Mouse (Mus musculus): ENCODE data around the gene Dlat. TPM values are rescaled to one million over a fixed set of nuclear protein-coding genes. Genes with fewer than 3 reads are reported as not detected.

Gene Dlat
- 49.5 and 49.8 TPM in 2 replicates for polyA plus RNA-seq (2016; fragmentation: Nextera tagmentation; extraction: Ambion mirVana)

DNA sequence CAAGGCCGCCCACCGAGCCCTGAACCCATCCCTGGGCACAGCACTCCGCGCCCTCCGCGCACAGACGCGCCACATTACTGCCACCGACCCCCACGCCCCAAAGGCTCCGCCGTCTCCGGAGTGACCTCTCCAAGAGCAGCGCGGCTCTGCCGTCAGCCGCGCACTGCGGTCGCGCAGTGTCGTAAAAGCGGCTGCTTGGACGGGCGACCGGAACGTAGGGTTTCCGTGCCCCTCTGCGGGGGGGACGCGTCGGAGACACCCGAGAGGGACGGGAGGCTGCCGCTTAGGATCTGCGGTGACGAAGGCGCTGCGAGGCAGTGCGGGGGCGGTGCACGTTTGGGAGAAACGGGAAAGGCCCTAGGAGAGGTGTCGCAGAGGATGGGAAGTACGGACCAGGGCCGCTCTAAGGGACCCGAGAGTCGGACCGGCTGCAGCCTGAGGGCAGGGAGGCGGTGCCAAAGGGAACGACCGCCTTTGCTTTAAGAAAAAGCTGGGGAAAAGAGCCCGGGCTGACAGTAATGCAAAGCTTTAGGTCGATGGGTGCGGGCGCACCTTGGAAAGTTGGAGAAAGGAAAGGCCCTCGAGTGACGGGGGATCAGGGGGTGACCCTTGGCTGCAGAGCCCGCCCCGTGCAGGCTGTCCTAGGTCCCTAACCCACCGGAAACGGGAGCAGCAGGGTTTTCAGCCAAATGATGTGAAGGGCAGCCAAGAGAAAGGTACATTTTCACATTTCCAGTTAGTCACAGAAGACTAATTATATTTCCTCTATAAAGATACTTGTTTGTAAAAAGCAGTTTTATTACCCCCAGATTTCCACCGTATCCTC, at the start of gene Dlat:
Gene Dlat (minus strand): TSS at position 389 of the 826 bp plus-strand sequence.
- Histone ChIP-seq H3K4me1 (replicated peaks) (peaks cover 15% of the 10 kb centered on the region), H3K36me3 (peaks cover 42% of the 10 kb centered on the region)
- under 1% methylated on average over 63 of the region's 63 CpGs for WGBS

DNA sequence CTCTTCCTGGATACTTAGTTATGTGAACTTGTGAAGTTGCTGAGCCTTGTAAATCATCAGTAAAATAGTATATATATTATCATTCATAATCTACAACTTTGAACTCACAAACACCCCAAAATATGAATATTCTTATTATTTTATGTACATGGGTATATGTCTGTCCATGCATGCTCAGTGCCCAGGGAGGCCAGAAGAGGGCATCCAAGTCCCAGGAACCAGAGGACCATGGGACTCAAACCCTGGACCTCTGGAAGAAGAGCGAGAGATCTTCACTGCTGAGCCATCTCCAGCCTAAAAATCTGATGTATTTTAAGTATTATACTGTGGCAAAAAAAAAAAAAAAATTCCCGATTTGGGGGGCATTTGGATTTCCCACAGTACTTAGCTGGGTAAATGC, 49.5 kb upstream of the Dlat start:
- no peak overlapping the region for H3K9ac ChIP-seq (replicated peaks)
- H3K27me3 ChIP-seq: no peaks in the 10 kb centered on the region
- no peaks in the 10 kb centered on the region for H3K9me3 ChIP-seq
- 40% methylated on average over 2 of the region's 2 CpGs for WGBS
- peaks cover 4% of the 10 kb centered on the region for H3K4me1 ChIP-seq (replicated peaks)
- no peak overlapping the region for H3K4me3 ChIP-seq (replicated peaks)
- H3K36me3 ChIP-seq: peaks cover 49% of the 10 kb centered on the region
- no peak overlapping the region for H3K27ac ChIP-seq
- H3K4me2 ChIP-seq: no peak overlapping the region
- no peak for ATAC-seq (ENCODE audit: insufficient number of reproducible peaks, insufficient read depth, low FRiP score, low TSS enrichment, low read depth)

More for the DNA sequence above, at the start of gene Dlat:
- Histone ChIP-seq H3K9me3 (no peaks in the 10 kb centered on the region), H3K9ac (replicated peaks) (peak within 1 kb of the TSS; percentile 86), H3K4me2 (peak within 1 kb of the TSS; percentile 75), H3K4me3 (replicated peaks) (peak within 1 kb of the TSS; percentile 77), H3K27me3 (no peaks in the 10 kb centered on the region), H3K27ac (peak within 1 kb of the TSS; percentile 90)
- ATAC-seq (ENCODE audit: insufficient number of reproducible peaks, insufficient read depth, low FRiP score, low TSS enrichment, low read depth): peak; percentile 90

DNA sequence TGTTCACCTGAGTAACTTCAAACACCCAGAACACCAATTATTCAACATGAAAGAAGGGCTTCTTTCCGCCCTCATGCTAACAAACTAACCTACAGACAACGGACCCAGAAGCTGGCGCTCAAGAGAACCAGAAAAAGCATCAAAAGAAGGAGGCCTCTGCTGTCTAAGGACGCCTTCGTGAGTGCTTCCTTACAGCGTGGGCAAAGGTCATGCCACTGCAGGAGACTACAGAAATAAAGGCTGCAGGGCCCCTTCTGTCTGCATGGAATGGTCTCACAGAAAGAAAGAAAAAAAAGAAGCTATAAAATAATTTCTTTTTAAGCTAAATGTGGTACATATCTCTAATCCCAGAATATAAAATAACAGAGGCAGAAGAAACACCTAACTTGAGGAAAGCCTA, 45.3 kb upstream of the Dlat start:
- Histone ChIP-seq H3K4me2 (no peak overlapping the region), H3K9ac (replicated peaks) (no peak overlapping the region), H3K27me3 (peaks cover 2% of the 10 kb centered on the region; the same call in 1 of the 2 replicates), H3K4me3 (replicated peaks) (no peak overlapping the region), H3K4me1 (replicated peaks) (peaks cover 9% of the 10 kb centered on the region), H3K36me3 (peaks cover 67% of the 10 kb centered on the region), H3K9me3 (no peaks in the 10 kb centered on the region), H3K27ac (no peak overlapping the region)
- no peak for ATAC-seq (ENCODE audit: insufficient number of reproducible peaks, insufficient read depth, low FRiP score, low TSS enrichment, low read depth)
- 71% methylated on average over 6 of the region's 6 CpGs for WGBS

DNA sequence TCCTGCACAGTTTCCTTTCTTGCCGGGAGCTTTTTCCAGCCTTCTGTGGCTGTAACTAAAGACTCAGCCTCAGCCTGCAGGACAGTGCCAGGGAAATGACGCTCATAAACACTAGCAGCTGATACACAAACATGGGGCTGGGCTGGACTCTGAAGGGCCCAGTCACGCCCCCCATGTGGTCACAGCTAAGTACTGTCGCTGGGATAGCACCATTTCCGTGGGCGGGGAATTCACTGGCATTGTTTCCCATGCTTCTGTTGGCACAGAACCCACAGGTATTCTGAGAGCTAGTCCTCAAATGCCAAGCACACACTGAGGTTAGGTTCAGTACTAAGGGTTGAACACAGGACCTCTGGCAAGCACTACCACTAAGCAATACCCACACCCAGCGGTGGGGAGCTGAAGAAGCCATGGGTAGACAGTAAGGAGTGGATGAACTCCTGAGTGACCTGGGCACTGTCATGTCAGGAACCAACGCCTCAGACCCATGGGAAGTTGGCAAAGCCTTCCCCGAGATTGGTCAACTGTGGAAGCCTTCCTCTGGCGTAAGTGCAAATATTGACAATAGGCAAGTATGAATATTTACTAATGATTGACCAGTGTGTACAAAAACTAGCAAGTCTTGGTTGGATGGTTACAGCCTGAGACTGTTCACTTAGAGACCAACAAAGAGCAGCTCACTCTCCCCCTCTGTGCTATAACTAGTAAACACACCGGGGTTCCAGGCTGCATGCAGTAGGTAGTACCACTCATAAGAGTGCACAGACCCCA, 41.5 kb upstream of the Dlat start:
- ATAC-seq (ENCODE audit: insufficient number of reproducible peaks, insufficient read depth, low FRiP score, low TSS enrichment, low read depth): no peak
- H3K9ac ChIP-seq (replicated peaks): no peak overlapping the region
- peaks cover 42% of the 10 kb centered on the region for H3K36me3 ChIP-seq
- H3K27me3 ChIP-seq: peaks cover 19% of the 10 kb centered on the region; the same call in 1 of the 2 replicates
- H3K4me3 ChIP-seq (replicated peaks): no peak overlapping the region
- 0 out of 2 replicates have a peak overlapping the region, but pooled peaks have one; percentile 17 for H3K27ac ChIP-seq
- H3K9me3 ChIP-seq: no peaks in the 10 kb centered on the region
- H3K4me1 ChIP-seq (replicated peaks): peaks cover 30% of the 10 kb centered on the region
- H3K4me2 ChIP-seq: no peak overlapping the region
- WGBS: 55% methylated on average over 11 of the region's 11 CpGs

DNA sequence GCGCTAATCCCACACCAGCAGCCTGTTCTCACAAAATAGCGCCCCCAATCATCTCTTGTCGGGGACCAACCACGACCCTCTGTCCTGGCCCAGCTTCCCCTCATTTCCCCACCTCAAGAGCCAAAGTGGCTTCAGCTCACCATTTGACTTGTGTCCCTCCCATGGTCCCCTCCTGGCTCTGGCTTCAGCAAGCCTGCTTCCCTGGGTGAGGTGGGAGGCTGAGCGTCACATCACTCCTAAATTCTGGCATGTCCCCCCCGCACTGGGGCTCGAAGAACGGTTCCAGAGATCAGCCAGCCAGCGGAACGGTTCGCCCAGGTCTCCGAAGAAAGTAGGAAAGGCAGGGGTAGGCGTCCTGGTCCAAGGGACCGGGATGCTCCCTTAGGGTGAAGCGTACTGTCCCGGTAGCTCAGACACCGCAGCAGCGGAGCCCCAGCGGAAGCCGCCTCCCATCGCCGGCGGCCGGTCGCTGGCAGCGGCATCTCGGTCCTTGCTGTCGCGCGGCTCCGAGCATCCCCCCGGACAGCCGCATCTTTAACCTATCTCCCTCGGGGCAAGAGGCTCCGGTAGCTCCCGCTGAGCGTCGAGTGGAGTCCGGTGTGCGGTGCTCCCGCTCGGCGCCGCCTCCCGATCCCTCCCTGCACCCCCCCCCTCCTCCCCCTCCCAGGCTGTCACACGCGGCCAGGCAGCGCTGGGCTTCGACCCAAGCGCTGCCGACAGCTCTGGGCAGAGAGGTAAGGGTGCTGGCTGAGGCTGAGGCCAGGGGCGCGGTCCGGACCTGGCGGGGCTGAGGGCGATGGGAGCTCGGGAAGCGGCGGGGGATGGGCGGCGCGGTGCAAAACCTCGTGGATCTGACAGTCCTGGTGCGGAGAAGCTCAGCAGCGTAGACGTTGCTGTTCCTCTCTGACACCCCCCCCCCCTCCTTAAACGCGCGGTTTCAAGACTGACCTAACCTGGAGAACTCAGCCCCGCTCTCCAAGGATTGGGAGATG, 39.1 kb upstream of the Dlat start:
- H3K9ac ChIP-seq (replicated peaks): peak overlapping the region; percentile 74
- H3K4me3 ChIP-seq (replicated peaks): peak overlapping the region; percentile 58
- peak overlapping the region; percentile 99 for H3K4me2 ChIP-seq
- 2% methylated on average over 68 of the region's 70 CpGs for WGBS
- H3K9me3 ChIP-seq: no peaks in the 10 kb centered on the region
- peaks cover 33% of the 10 kb centered on the region for H3K4me1 ChIP-seq (replicated peaks)
- no peak overlapping the region for H3K27ac ChIP-seq
- H3K36me3 ChIP-seq: peaks cover 44% of the 10 kb centered on the region
- peak; percentile 29; the same call in 1 of the 2 replicates for ATAC-seq (ENCODE audit: insufficient number of reproducible peaks, insufficient read depth, low FRiP score, low TSS enrichment, low read depth)
- peaks cover 19% of the 10 kb centered on the region; the same call in 1 of the 2 replicates for H3K27me3 ChIP-seq

DNA sequence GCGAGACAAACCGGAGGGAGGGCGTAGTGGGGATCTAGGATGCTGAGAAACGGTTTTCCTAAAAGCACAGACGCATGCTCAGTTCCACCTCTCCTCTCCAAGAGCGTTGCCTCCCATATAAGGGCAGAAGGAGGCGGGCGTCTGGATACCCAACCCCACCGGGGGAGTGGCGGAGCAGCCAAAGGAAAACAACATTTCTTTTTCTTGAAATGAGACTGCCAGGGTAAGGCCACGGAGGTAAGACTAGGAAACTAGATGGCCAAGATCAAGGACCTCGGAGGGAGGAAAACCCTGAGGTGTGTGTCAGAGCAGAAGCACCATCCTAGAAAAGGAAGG, 38.1 kb upstream of the Dlat start:
- peak; percentile 58; the same call in 1 of the 2 replicates for ATAC-seq (ENCODE audit: insufficient number of reproducible peaks, insufficient read depth, low FRiP score, low TSS enrichment, low read depth)
- H3K4me1 ChIP-seq (replicated peaks): peaks cover 39% of the 10 kb centered on the region
- H3K4me3 ChIP-seq (replicated peaks): peak overlapping the region; percentile 23
- peak overlapping the region; percentile 99 for H3K4me2 ChIP-seq
- H3K27ac ChIP-seq: no peak overlapping the region
- no peak overlapping the region; the same call in 1 of the 2 replicates for H3K9ac ChIP-seq (replicated peaks)
- H3K36me3 ChIP-seq: peaks cover 41% of the 10 kb centered on the region
- H3K9me3 ChIP-seq: no peaks in the 10 kb centered on the region
- 3% methylated on average over 12 of the region's 12 CpGs for WGBS
- peaks cover 19% of the 10 kb centered on the region; the same call in 1 of the 2 replicates for H3K27me3 ChIP-seq

DNA sequence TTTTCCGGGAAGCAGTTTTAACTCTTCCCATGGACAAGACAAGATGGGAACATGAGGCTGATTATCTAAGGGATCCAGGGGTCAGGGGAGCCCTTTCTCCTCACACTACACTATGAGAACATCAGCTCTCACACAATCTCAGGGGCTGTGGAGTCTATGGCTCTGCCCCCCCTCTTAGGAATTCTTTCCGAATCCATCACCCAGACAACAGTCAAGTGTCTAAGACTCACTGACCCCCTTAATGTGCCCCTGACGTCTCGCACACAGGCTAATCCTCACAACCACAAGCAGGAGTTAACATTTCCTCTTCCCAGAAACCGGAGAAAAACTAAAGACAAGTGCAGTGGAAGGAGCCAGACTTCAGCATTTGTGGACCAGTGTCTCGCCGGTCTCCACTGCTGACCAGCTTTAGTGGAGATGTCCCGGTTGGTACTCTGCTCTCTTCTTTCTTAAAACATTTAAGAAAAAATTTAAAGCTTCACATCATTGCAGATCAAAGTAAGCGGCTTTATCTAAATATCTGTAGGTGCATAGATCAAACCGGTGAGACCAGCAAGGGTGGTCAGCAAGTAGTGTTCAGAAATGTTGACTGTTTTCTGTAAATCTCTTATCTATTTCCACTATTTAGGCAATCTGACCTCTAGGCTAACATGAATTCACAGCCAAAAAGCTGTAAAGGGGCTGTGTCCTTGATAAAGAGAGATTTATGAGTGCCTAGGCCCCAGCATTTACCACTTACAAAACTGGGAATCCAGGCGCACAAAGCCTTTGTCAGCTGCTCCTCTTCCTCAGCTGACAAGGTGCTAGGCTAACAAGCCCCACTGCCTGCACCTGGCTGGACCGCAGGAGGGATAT, 37.5 kb upstream of the Dlat start:
- ATAC-seq (ENCODE audit: insufficient number of reproducible peaks, insufficient read depth, low FRiP score, low TSS enrichment, low read depth): no peak
- WGBS: 66% methylated on average over 12 of the region's 12 CpGs
- peaks cover 19% of the 10 kb centered on the region; the same call in 1 of the 2 replicates for H3K27me3 ChIP-seq
- peaks cover 40% of the 10 kb centered on the region for H3K4me1 ChIP-seq (replicated peaks)
- H3K27ac ChIP-seq: no peak overlapping the region
- H3K36me3 ChIP-seq: peaks cover 38% of the 10 kb centered on the region
- no peak overlapping the region; the same call in 1 of the 2 replicates for H3K9ac ChIP-seq (replicated peaks)
- peak overlapping the region; percentile 23 for H3K4me3 ChIP-seq (replicated peaks)
- no peaks in the 10 kb centered on the region for H3K9me3 ChIP-seq
- peak overlapping the region; percentile 99 for H3K4me2 ChIP-seq

DNA sequence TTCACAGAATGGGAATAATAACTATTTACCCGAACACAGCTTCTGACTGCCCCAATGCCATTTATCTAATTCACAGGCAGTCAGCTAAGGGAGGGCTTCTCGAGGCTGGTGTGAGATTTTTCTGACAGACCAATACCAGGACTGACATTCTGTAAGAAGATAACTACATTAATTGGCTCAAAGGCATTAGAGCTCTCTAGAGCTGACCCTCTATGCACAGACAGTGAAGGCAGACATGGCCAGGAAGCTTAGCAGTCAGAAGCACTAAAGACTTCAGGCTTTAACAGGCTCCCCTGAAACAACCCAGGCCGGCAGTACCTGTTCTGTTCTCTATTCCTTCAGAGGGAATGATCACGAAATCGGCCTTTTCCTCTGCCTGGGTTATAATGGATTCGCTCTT, 35.6 kb upstream of the Dlat start:
- 78% methylated on average over 6 of the region's 6 CpGs for WGBS
- H3K36me3 ChIP-seq: peaks cover 30% of the 10 kb centered on the region
- H3K4me1 ChIP-seq (replicated peaks): peaks cover 32% of the 10 kb centered on the region
- no peaks in the 10 kb centered on the region for H3K9me3 ChIP-seq
- peaks cover 19% of the 10 kb centered on the region; the same call in 1 of the 2 replicates for H3K27me3 ChIP-seq
- H3K27ac ChIP-seq: no peak overlapping the region
- ATAC-seq (ENCODE audit: insufficient number of reproducible peaks, insufficient read depth, low FRiP score, low TSS enrichment, low read depth): no peak
- no peak overlapping the region for H3K4me2 ChIP-seq
- no peak overlapping the region for H3K4me3 ChIP-seq (replicated peaks)
- no peak overlapping the region for H3K9ac ChIP-seq (replicated peaks)

DNA sequence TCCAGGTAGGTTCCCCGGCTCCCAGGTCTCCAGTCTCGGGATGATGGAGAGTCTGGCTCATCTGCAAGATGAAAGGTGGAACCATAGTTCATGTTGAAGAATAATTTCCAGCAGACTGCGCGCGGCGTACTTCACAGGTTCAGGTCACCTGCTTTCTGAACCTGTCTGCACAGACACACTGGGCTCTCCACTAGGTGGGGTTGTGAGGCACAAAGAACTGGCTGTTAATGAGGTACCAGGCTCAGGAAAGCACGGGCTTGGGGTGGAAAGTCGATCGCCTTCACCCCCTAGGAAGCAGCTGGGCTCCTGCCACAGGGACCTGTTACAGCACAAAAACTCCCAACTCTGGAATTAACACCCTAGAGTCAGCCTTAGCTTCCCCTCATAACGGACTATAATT, 34.1 kb upstream of the Dlat start:
- WGBS: 24% methylated on average over 10 of the region's 10 CpGs
- Histone ChIP-seq H3K27ac (peak overlapping the region; percentile 81), H3K9ac (replicated peaks) (no peak overlapping the region), H3K36me3 (peaks cover 42% of the 10 kb centered on the region), H3K27me3 (peaks cover 5% of the 10 kb centered on the region; the same call in 1 of the 2 replicates), H3K4me3 (replicated peaks) (no peak overlapping the region), H3K4me2 (peak overlapping the region; percentile 20; the same call in 1 of the 2 replicates), H3K4me1 (replicated peaks) (peaks cover 19% of the 10 kb centered on the region), H3K9me3 (no peaks in the 10 kb centered on the region)
- no peak for ATAC-seq (ENCODE audit: insufficient number of reproducible peaks, insufficient read depth, low FRiP score, low TSS enrichment, low read depth)
